Mouse (Mus musculus): ENCODE data around the gene Plekhm2. TPM values are rescaled to one million over a fixed set of nuclear protein-coding genes. Genes with fewer than 3 reads are reported as not detected.

Plekhm2 gene
- total RNA-seq, 4 experiments from 2014 or later: 89.6 to 98.5 (median 95.2) TPM

DNA sequence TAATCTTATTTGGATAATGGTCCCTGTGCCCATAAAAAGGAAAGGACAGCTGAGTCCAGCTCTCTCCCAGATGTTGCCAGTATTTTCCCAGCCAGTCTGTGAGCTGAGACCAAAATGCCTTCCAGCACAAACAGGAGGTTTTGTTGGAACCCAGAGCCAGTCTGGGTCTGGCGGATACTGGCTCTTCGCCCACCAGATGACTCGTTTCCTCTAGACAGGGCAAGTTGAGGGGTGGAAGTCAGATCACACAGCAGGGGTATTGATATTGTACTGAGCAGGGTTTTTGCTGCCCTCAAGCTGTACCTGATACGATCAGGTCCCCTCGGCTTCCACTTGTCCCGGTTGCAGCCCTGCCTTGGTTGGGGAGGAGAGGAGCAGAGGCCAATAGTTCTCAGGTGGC lies 55.2 kb downstream of the Plekhm2 start:
- DNase-seq (ENCODE audit: low spot score in 2 of 2): no peak

DNA sequence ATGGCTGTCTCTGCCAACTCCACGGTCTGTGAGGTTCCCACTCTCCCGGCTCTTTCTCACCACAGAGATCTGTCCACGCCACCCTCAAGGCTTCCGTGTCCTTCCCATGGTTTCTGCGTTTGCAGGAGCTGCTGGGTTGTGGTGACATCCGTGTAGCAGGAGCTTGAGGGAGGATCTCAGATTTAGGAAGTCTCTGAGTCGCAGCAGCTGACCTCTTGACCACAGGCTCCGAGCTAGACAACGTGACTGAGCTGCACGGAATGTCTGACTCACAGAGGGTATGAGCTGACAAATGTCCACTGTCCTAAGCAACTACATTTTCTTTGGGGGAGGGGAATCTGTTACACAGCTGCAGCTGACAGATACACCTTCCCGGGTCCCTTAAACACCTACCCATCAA lies 58.8 kb downstream of the Plekhm2 start, which contains the start of gene Fblim1:
TSS of gene Fblim1 (minus strand) at position 236 of the 400 bp plus-strand sequence.
- DNase-seq (ENCODE audit: low spot score in 2 of 2): no peak

DNA sequence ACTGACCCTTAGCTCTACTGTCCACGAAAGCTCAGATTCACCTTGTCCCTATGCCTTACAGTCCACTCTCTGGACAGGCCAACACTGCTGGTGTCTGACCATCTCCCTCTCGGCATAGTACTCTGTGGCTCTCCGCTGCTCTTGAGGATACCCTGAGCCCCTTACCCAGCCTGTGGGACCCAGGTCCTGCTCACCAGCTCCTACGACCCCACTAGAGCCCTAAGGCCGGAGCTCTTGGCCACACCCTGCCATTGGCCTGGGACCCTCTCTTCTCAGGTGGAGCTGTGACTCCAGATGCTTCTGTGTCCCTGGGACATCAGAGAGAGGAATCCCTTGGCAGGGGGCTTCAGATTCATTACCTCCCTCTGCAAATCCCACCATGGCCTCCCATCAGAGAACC lies 59.3 kb downstream of the Plekhm2 start:
- no peak for DNase-seq (ENCODE audit: low spot score in 2 of 2)

DNA sequence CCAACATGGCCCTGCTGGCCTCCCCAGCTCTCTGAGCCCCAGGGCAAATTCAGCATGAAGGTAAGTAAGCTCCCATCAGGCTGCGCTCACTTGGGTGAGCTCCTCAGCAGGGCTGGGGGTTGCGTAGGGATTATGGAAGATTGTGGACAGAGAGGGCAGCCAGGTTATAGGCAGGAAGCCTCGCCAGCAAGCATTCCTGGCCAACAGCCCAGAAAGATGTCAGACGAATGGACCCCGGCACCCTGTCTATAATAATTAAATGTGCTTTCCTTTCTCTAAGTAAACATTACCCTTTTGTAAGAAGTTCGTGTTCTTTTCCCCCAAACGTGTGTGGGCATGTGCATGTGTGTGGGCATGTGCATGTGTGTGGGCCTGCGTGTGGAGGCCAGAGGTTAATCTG lies 60.2 kb downstream of the Plekhm2 start:
- DNase-seq (ENCODE audit: low spot score in 2 of 2): no peak

DNA sequence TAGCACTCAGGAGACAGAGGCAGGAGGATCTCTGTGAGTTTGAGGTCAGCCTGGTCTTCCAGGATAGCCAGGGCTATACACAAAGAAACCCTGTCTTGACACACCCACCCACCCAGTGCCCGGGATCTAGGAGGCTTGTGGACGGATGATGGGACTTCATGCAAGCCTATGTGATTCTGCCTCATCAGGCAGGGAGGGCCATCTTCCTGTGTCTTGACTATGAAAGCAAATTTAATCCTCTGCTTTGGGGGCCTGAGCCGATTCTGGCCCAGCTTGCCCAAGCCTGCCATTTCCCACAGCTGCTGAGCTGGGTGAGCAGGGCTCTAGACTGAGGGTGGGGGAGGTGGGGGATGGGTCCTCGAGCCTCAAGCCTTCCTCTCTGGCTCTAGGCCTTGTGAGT lies 60.8 kb downstream of the Plekhm2 start:
- no peak for DNase-seq (ENCODE audit: low spot score in 2 of 2)

DNA sequence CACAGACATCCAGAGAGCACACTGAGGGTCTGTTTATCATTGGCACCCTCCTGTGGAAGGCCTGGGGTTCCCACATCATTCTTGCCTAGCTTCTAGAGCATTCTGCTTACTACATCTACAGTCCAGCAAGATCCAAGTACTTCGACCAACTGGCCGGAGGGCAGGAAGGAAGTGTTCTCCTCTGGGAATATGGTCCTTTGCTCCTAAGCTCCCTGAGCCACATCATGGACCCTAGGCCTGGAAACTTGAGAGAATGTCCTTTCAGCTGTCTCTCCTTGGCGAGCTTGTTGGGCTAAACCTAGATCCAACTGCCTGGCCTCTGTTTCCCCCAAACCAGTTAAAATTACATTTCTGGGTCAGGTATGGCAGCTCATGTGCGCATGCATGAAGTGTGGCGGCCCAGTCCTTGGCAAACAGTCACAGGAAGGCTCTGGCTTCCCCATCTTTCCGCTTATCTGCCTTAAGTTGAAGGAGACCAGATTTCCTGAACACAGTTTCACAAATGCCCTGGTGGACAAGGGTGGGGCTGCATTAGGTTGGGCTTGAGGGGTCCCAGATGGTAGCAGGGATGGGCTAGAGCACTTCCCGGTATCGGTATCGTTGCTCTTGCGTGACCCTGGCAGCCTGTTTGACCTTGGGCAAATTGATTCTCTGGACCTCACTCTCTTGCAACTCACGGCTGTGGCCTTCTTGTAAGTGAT lies 62.0 kb downstream of the Plekhm2 start:
- DNase-seq (ENCODE audit: low spot score in 2 of 2): no peak

DNA sequence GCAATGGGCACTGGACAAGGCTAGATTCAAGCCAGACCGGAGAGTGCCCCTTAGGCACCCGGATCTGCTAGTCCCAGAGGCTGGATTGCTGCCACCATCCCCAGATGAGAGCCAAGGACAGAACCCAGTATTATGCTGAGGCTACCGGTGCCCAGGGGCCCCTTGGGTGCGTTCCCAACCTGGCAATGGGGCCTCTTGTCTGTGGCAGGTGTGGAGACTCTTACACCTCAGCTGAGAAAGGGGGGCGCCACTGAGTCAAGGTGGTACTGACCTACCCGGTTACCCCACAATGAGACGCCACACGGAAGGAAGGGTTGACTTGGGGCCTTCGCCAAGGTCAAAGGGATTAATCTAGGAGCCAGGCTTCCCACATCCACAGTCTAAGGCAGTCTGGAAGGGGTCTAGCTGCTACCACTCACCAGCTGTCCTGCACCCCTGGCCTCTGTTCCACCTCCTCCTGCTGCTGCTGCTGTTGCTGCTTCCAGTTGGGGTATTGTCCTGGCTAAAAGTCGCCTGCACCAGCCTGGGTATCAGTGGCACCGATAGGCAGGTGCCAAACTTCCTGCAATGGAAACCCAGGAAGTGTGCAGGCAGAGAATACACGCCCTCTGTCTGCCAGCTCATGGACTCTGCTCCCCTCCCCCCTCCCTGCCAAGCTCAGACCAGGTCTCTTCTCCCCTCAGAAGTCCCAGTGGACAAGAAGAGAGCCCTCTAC lies 63.4 kb downstream of the Plekhm2 start:
- no peak for DNase-seq (ENCODE audit: low spot score in 2 of 2)

DNA sequence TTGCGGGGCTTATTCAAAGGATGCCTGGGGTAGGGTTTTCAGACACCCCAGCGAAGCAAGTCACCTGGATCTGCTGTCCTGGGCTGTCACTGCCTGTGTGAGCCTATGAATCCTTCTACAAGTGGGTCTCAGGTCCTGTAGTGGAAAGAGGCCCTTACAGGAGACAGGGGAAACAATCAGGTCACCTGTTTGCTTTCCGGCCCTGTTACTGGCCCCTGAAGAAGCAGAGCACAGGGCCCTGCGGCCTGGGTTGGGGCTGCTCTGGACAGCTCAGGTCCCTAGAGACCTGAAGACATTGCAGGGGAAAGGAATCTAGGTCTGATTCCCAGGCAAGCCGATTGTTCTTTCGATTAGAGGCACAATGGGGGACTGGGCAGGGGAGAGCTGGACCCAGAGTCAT lies 64.3 kb downstream of the Plekhm2 start:
- no peak for DNase-seq (ENCODE audit: low spot score in 2 of 2)

DNA sequence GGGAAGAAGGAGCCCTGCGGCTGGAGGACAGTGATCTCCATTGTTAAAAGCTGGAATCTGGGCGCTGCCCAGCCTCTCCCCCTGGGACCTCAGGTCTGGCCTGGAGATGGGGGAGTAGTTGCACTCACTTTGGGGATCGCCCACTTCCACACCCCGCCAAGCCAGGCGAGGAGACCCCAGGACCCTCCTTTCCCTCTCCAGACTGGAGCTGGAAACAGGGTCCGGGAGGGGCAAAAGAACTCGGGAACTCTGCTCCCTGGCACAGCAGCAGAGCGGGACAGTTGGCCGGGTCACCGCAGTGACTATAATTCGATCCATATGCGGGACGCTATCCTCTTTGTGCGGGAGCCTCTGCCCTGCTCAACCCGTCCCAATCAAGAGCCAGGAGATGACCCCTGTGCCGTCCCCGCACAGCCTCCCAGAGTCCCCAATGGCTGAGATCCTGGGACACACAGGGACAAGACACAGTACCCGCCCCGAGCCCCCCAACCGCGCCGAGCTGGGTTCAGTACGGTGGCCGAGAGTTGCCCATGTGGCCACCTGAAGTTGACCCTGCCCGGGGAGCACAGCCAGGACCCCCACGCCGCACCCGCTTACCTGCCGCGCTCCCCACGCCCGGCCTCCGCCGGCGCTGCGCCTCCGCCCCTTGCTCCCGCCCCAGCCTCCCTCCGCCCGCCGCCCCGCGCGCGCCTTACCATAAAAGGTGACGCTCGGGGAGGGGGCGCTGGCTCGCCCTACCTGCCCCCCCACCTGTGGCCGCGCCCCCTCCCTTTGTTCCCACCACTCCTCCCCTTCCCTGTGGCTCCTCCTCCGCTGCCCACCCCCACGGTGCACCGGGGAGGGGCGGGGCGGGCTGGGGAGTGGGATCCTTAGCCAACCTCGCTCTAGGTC lies 65.2 kb downstream of the Plekhm2 start:
- DNase-seq (ENCODE audit: low spot score in 2 of 2): no peak

DNA sequence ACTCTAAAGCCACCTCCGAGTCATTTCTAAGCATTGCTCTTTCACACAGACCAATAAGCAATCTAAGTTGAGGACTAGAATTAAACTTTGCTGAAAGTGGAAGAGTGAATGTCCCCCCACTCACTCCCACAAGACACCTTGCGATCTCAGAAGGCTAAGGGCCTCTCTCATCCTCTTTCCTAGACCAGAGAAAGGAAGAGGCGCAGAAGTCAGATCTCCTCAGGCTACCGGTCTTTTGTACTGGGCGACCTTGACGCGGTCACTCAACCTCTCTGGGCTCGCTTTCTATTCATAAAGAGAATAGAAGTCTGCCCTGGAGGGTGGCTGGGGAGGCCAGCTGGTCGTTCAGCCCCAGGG lies 65.8 kb downstream of the Plekhm2 start:
- no peak for DNase-seq (ENCODE audit: low spot score in 2 of 2)

DNA sequence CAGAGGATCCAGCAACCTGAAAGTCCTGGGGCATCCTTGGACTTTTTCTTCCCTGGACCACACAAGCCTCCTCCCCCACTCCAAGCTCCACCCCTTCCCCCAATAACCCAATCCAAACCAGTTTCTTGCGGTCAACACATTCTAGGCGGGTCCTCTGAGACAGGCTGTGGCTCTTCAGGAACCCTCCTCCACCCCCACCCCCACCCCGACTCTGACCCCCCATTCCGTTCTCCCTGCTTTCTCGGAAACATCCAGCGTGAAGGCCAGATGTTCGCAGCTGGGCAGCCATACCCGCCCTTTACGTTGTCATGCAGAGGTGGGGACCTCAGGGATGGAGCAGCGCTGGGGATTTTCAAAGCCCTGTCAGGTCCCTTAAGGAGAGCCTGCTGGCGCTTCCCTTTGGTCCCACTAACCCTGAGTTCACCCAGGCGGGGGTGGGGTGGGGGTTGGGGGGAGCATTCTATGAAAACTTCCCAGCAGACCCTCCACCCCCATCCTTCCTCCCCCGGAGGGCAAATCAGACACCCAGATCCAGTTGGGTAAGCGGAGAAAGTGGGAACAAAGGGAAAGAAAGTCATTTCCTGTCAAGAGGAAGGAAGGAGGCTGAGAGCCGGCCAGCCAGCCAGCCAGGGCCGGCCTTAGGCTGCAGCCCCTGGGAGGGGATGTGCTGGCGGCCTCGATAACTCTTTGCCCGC lies 66.4 kb downstream of the Plekhm2 start:
- no peak for DNase-seq (ENCODE audit: low spot score in 2 of 2)

DNA sequence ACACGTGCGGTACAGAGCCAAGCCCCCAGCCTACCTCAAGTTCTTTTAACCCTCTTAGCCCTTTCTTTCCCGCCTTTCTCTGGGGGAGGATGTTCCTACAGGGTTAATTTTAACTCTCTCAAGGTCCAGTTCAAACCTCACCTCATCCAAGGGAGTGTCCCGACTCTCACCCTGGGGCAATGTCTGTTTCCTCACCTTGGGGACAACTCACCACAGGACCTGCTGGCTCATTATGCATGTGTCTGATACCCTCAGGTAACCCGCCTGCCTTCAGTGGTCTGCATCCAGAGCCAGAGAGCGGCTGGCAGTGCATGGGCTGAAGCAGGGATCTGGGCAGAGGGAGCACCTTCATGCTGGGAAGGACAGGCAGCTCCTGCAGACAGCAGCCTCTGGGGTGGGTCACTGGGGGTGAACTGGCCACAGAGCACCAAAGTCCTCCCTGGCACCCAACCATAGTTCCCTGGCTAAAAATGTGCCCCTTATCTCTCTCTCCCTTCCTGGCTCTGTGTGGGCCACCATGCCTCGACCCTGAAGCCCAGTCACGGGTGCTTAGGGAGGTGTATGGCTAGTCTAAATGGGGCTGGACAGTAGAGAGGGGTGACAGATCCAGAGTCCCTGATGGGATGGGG lies 67.9 kb downstream of the Plekhm2 start:
- DNase-seq (ENCODE audit: low spot score in 2 of 2): no peak

DNA sequence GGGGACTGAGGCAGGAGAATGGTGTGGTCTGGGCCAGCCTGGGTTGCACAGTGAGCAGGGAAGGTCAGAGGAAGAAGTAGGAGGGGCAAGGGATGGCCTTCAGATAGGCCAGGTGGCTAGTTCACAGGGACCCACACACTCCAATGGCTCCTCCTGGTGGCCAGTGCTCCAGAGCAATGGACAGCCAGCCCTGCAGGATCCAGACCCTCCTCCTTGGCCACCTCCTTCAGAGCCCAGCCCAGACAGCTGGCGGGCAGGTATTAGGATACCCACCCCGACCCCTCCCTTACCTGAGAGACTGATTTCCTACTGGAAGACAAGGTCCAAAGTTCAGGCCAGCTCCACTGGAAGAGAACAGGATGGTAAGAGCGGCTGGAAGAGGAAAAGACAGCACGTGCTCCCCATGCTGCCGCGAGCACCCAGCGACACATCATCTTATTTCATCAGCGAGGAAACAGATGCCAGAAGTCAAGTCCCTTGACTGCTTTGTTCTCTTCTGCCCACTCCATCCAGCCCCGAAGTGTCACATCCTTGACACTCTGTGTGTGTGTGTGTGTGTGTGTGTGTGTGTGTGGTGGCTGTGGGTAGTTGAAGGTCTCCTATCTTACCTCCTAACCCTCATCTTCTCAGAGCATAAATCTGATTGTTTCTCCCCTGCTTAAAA lies 69.0 kb downstream of the Plekhm2 start:
- no peak for DNase-seq (ENCODE audit: low spot score in 2 of 2)

DNA sequence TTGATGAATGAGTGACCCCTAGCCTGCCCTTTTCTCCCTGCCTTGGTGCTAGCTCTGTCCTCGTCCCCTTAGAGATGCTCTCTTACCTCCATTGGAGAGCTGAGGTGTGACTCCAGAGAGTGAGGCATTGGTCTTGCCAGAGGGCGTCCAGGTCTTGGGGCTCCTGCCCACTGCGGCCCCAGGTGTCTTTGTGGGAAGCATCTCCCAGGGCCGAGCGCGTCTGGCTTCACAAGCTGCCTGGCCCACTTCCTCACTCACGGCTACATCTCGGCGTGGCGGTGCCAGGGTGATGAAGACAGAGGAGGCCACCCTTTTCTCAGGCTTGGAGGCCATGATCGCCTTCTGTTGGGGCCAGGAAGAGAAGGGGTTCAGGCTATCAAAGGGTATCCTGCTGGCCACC lies 69.6 kb downstream of the Plekhm2 start:
- DNase-seq (ENCODE audit: low spot score in 2 of 2): no peak

DNA sequence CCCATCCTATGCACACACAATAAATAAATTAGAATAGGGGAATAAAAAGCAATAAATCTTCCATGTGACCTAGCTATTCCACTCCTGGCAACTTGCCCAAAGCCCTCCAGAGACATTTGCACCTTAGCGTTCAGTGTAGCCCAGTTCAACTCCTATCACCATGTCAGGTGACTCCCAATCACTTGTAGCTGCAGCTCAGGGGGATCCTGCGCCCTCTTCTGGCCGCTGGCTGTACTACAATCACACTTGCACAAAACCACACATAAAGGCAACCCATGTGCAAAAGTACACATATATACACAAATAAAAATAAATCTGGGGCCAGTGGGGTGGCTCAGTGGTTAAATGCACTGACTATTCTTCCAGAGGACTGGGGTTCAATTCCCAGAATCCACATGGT lies 73.2 kb downstream of the Plekhm2 start:
- DNase-seq (ENCODE audit: low spot score in 2 of 2): no peak

DNA sequence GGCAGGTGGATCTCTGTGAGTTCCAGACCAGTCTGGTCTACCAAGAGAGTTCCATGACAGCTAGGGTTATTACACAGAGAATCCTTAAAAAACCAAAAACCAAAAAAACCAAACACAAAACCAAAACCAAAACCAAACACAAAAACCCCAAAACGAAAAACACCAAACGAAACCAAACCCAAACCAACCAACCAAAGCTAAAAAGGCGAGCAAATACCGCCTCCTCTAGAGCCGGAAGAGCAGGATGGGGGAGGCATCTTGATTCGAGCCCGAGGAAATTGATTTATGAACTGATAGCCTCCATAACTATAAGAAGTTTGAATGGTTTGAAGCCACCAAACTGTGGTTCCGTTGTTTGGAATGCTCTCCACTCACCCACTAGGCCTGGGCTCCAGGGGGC lies 80.8 kb downstream of the Plekhm2 start:
- DNase-seq (ENCODE audit: low spot score in 2 of 2): no peak

DNA sequence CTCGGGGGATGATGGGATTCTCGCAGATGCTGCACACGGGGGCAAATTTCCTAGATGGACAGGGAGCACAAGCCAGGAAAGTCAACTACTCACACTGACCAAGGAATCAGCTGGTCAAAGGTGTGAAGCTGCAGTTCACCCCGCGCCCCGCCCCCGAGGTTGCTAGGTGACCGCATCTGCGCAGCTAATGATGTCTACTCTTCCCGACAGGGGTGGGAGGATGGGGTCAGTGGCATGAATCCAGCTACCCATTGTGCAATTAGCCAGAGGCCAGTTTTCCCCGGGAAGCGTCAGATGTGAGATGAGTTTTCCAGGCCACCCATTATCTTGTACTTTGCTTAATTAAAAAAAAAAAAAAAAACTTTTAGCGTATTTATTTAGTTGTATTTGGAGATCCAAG lies 83.6 kb downstream of the Plekhm2 start:
- DNase-seq (ENCODE audit: low spot score in 2 of 2): no peak

DNA sequence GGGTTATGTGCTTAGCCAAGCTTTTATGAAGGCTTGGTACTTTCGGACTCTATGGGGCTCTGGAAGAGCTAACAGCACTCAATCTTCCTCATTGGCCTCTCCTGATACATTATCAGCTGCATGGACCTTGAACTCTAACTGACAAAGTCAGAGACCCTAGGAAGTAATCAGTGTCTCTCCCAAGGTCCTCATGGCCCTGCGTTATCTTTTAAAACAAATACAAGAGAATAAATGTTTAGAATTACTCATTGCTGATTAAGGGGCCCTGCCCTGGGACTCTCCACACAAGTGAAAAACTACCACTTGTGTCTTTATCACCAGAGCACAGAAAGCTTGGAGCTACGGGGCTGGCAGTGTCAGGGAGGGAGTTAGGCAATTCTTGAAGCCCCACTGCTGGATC lies 85.9 kb downstream of the Plekhm2 start:
- no peak for DNase-seq (ENCODE audit: low spot score in 2 of 2)

DNA sequence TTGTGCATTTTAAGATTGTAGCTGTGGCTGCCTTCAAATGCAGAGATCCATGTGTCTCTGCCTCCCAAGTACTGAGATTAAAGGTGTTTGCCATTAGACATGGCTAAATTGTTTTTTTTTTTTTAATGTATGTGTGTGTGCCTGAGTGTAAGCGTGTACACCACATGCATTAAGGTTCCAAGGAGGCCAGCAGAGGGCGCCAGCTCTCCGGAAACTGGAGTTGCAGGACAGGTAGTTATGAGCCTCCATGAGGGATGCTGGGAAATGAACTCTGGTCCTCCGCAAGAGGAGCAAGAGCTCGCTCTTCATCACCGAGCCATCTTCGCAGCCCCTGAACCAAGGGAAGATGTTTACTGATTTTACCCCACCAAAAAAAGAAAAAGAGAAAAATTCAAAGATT lies 87.8 kb downstream of the Plekhm2 start:
- DNase-seq (ENCODE audit: low spot score in 2 of 2): no peak

DNA sequence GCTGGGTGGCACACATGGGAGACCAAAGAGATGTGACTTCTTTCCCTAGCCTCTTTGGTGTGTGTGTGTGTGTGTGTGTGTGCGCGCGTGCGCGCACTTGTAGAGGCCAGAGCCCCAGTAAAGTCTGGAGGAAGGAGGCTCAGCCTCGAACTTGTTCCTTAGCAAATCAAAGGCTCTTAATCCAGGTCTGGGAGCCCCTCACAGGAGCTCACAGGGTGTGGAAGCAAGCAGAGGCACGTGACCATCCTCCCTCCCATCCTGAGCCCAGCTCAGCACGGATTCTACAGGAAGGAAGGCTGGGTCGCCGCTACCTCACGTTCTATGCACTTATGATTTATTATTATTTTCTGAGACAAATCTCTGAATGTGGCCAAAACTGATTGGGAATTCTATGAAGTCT lies 88.3 kb downstream of the Plekhm2 start:
- no peak for DNase-seq (ENCODE audit: low spot score in 2 of 2)

All from layer of hippocampus, adult 8-10 months (tissue).